Mouse (Mus musculus) embryonic facial prominence, embryonic 14.5 days (tissue): ENCODE data around the gene Car11. TPM values are rescaled to one million over a fixed set of nuclear protein-coding genes. Genes with fewer than 3 reads are reported as not detected.

Source experiments
- ATAC-seq: fragments of 200-750 bp; cut with Nextera tagmentation; 2 replicates; pipeline ENCODE4 v1.8.0; 2017; ENCODE audit warnings: low read depth, moderate number of reproducible peaks, moderate TSS enrichment
- DNase-seq: peaks from one replicate; pipeline ENCODE4 v3.0.0-alpha.2; 2015; ENCODE audit warnings: low spot score
- H3K27ac ChIP-seq: fragments of 300-500 bp; sonication (generic); replicated peaks from 2 replicates; pipeline ENCODE4 v1.5.1; 2014; ENCODE audit warnings: low read depth, mild to moderate bottlenecking, low read length, moderate library complexity
- H3K27me3 ChIP-seq: fragments of 300-500 bp; sonication (generic); replicated peaks from 2 replicates; pipeline ENCODE4 v1.6.1; 2014; ENCODE audit warnings: low read length; ENCODE audit not compliant: control insufficient read depth, insufficient read depth
- H3K36me3 ChIP-seq: fragments of 300-500 bp; sonication (generic); 2 replicates; pipeline ENCODE4 v1.6.1; 2014; ENCODE audit warnings: low read length, mixed read lengths; ENCODE audit not compliant: control insufficient read depth, insufficient read depth
- H3K4me1 ChIP-seq: fragments of 300-500 bp; sonication (generic); 2 replicates; pipeline ENCODE4 v1.6.1; 2014; ENCODE audit warnings: antibody characterized with exemption, low read length; ENCODE audit not compliant: control insufficient read depth, insufficient read depth
- H3K4me2 ChIP-seq: fragments of 300-500 bp; sonication (generic); 2 replicates; pipeline ENCODE4 v1.6.1; 2014; ENCODE audit warnings: low read depth, mild to moderate bottlenecking, low read length, moderate library complexity, mixed read lengths
- H3K4me3 ChIP-seq: fragments of 300-500 bp; sonication (generic); 2 replicates; pipeline ENCODE4 v1.5.1; 2014; ENCODE audit warnings: low read depth, mild to moderate bottlenecking, low read length
- H3K9ac ChIP-seq: fragments of 300-500 bp; sonication (generic); 2 replicates; pipeline ENCODE4 v1.6.1; 2014; ENCODE audit warnings: low read depth, mild to moderate bottlenecking, low read length, moderate library complexity, mixed read lengths
- H3K9me3 ChIP-seq: fragments of 300-500 bp; sonication (generic); 2 replicates; pipeline ENCODE4 v1.6.1; 2016; ENCODE audit warnings: low read length; ENCODE audit not compliant: control insufficient read depth
- WGBS: fragments of 180-500 bp; shearing (Covaris S2); extraction: QIAGEN DNeasy Blood & Tissue Kit; methylation state at CpG from one replicate; pipeline ENCODE4 v1.1.7; 2014; 5-methylcytosine and 5-hydroxymethylcytosine counted together
- polyA plus RNA-seq: library from polyadenylated mRNA; unstranded; fragments of >200 nt; fragmentation: Nextera tagmentation; extraction: Ambion mirVana; gene quantifications from 2 replicates; pipeline ENCODE4 v1.2.1, GENCODE M21; 2014

The Car11 gene
- polyA plus RNA-seq, 1 experiment from 2014 or later: 8.9 TPM

- H3K4me3 ChIP-seq: peak overlapping the region; percentile 65
- WGBS: under 1% methylated on average over 21 of the region's 21 CpGs
- peak overlapping the region; percentile 77 for H3K27ac ChIP-seq
- H3K4me2 ChIP-seq: peak overlapping the region; percentile 93
- DNase-seq: no peak
- no peaks in the 10 kb centered on the region for H3K9me3 ChIP-seq
- H3K36me3 ChIP-seq: peaks cover 10% of the 10 kb centered on the region
- H3K9ac ChIP-seq: peak overlapping the region; percentile 82
- H3K4me1 ChIP-seq: peaks cover 38% of the 10 kb centered on the region
- peak; percentile 0; the same call in 1 of the 2 replicates for ATAC-seq
- peaks cover under 1% of the 10 kb centered on the region; the same call in 1 of the 2 replicates for H3K27me3 ChIP-seq
Observed at GRCm38 (mm10) chr7:45705443-45705864, 5.8 kb downstream of the Car11 start.

GRCm38 (mm10) chr7:45705873-45706281 is 6.2 kb downstream of the Car11 start:
- Histone ChIP-seq H3K4me2 (peak overlapping the region; percentile 93), H3K9ac (peak overlapping the region; percentile 82), H3K27me3 (no peaks in the 10 kb centered on the region), H3K4me3 (peak overlapping the region; percentile 65), H3K9me3 (no peaks in the 10 kb centered on the region), H3K4me1 (peaks cover 36% of the 10 kb centered on the region), H3K36me3 (peaks cover 14% of the 10 kb centered on the region), H3K27ac (peak overlapping the region; percentile 84)
- WGBS: 0% methylated on average over 6 of the region's 7 CpGs
- no peak for ATAC-seq
- DNase-seq: peak; percentile 80

GRCm38 (mm10) chr7:45706721-45707241 is 7.1 kb downstream of the Car11 start:
- H3K4me3 ChIP-seq: peak overlapping the region; percentile 65
- ATAC-seq: no peak
- no peaks in the 10 kb centered on the region for H3K9me3 ChIP-seq
- peak; percentile 89 for DNase-seq
- peak overlapping the region; percentile 82 for H3K9ac ChIP-seq
- H3K27me3 ChIP-seq: no peaks in the 10 kb centered on the region
- peak overlapping the region; percentile 84 for H3K27ac ChIP-seq
- peaks cover 23% of the 10 kb centered on the region for H3K36me3 ChIP-seq
- 0% methylated on average over 16 of the region's 45 CpGs for WGBS
- peaks cover 32% of the 10 kb centered on the region for H3K4me1 ChIP-seq
- H3K4me2 ChIP-seq: peak overlapping the region; percentile 93

GRCm38 (mm10) chr7:45707375-45707967 is 7.8 kb downstream of the Car11 start:
- ATAC-seq: peak; percentile 12
- Histone ChIP-seq H3K27ac (peak overlapping the region; percentile 84), H3K36me3 (peaks cover 30% of the 10 kb centered on the region), H3K9me3 (no peaks in the 10 kb centered on the region), H3K4me2 (peak overlapping the region; percentile 93), H3K9ac (peak overlapping the region; percentile 82; the same call in 1 of the 2 replicates), H3K4me3 (peak overlapping the region; percentile 65), H3K27me3 (no peaks in the 10 kb centered on the region), H3K4me1 (peaks cover 32% of the 10 kb centered on the region)
- DNase-seq: peak; percentile 94
- WGBS: under 1% methylated on average over 27 of the region's 27 CpGs

GRCm38 (mm10) chr7:45708221-45708761 is 8.6 kb downstream of the Car11 start:
- DNase-seq: no peak
- Histone ChIP-seq H3K4me2 (peak overlapping the region; percentile 93), H3K9ac (peak overlapping the region; percentile 2; the same call in 1 of the 2 replicates), H3K36me3 (peaks cover 38% of the 10 kb centered on the region), H3K27ac (peak overlapping the region; percentile 84), H3K4me1 (peaks cover 30% of the 10 kb centered on the region), H3K9me3 (no peaks in the 10 kb centered on the region), H3K4me3 (peak overlapping the region; percentile 65), H3K27me3 (no peaks in the 10 kb centered on the region)
- WGBS: 36% methylated on average over 13 of the region's 13 CpGs
- no peak for ATAC-seq

GRCm38 (mm10) chr7:45709036-45709435 is 9.4 kb downstream of the Car11 start:
- H3K36me3 ChIP-seq: peaks cover 43% of the 10 kb centered on the region
- H3K9me3 ChIP-seq: no peaks in the 10 kb centered on the region
- no peak for ATAC-seq
- no peak overlapping the region for H3K4me3 ChIP-seq
- WGBS: 56% methylated on average over 6 of the region's 6 CpGs
- peak; percentile 48 for DNase-seq
- H3K27ac ChIP-seq: no peak overlapping the region
- H3K9ac ChIP-seq: no peak overlapping the region
- no peak overlapping the region for H3K4me2 ChIP-seq
- H3K4me1 ChIP-seq: peaks cover 24% of the 10 kb centered on the region
- H3K27me3 ChIP-seq: no peaks in the 10 kb centered on the region

- H3K4me3 ChIP-seq: no peak overlapping the region
- H3K36me3 ChIP-seq: peaks cover 43% of the 10 kb centered on the region
- WGBS: 76% methylated on average over 14 of the region's 14 CpGs
- ATAC-seq (no peak), DNase-seq (no peak)
- no peak overlapping the region for H3K27ac ChIP-seq
- no peak overlapping the region for H3K4me2 ChIP-seq
- H3K9me3 ChIP-seq: no peaks in the 10 kb centered on the region
- H3K9ac ChIP-seq: no peak overlapping the region
- peaks cover 28% of the 10 kb centered on the region for H3K4me1 ChIP-seq
- H3K27me3 ChIP-seq: no peaks in the 10 kb centered on the region
Observed at GRCm38 (mm10) chr7:45709677-45710355, 10.2 kb downstream of the Car11 start.

- Histone ChIP-seq H3K9me3 (no peaks in the 10 kb centered on the region), H3K4me3 (no peak overlapping the region), H3K36me3 (peaks cover 43% of the 10 kb centered on the region), H3K4me1 (peaks cover 30% of the 10 kb centered on the region), H3K9ac (no peak overlapping the region), H3K27ac (no peak overlapping the region), H3K27me3 (no peaks in the 10 kb centered on the region), H3K4me2 (no peak overlapping the region)
- 89% methylated on average over 20 of the region's 20 CpGs for WGBS
- DNase-seq (no peak), ATAC-seq (no peak)
Observed at GRCm38 (mm10) chr7:45710477-45711191, 11.0 kb downstream of the Car11 start.
